Mouse (Mus musculus): ENCODE results near the gene Cdkn2a.

The Cdkn2a gene

GRCm38 (mm10) chr4:89276669-89277219, 17.7 kb downstream of the Cdkn2a start:
- no peak for DNase-seq

- no peak for DNase-seq
Observed at GRCm38 (mm10) chr4:89275811-89276584, 18.5 kb downstream of the Cdkn2a start.

- DNase-seq = no peak
Observed at GRCm38 (mm10) chr4:89274829-89275548, 19.5 kb downstream of the Cdkn2a start.

- DNase-seq = no peak
Observed at GRCm38 (mm10) chr4:89274006-89274405, 20.4 kb downstream of the Cdkn2a start.

GRCm38 (mm10) chr4:89273585-89273984, 20.9 kb downstream of the Cdkn2a start:
- DNase-seq = no peak

- DNase-seq = no peak
Observed at GRCm38 (mm10) chr4:89272961-89273540, 21.4 kb downstream of the Cdkn2a start.

GRCm38 (mm10) chr4:89272101-89272718, 22.2 kb downstream of the Cdkn2a start:
- no peak for DNase-seq

- no peak for DNase-seq
Observed at GRCm38 (mm10) chr4:89257768-89258167, 36.7 kb downstream of the Cdkn2a start.

GRCm38 (mm10) chr4:89234446-89234845, 60.0 kb downstream of the Cdkn2a start:
- DNase-seq = no peak
